Mouse (Mus musculus): Measurements from ENCODE around the gene Vangl2.

Vangl2 gene

GRCm38 (mm10) chr1:172007761-172008160, 20.5 kb downstream of the Vangl2 start:
- 98% methylated on average over 21 of the region's 21 CpGs for WGBS

GRCm38 (mm10) chr1:172001665-172002064, 26.6 kb downstream of the Vangl2 start:
- 57% methylated on average over 12 of the region's 12 CpGs for WGBS

- 52% methylated on average over 3 of the region's 3 CpGs for WGBS
These were observed 27.6 kb downstream of the Vangl2 start for GRCm38 (mm10) chr1:172000641-172001040.

GRCm38 (mm10) chr1:171998820-171999597, 29.2 kb downstream of the Vangl2 start:
- WGBS, result 92% methylated on average over 13 of the region's 13 CpGs

GRCm38 (mm10) chr1:171996701-171997100, 31.5 kb downstream of the Vangl2 start:
- WGBS, result 85% methylated on average over 7 of the region's 7 CpGs

- WGBS, result 69% methylated on average over 11 of the region's 11 CpGs
These were observed 33.1 kb downstream of the Vangl2 start for GRCm38 (mm10) chr1:171994918-171995715.

GRCm38 (mm10) chr1:171994501-171994900, 33.7 kb downstream of the Vangl2 start:
- WGBS, result 82% methylated on average over 2 of the region's 2 CpGs

- 33% methylated on average over 4 of the region's 4 CpGs for WGBS
These were observed 35.2 kb downstream of the Vangl2 start for GRCm38 (mm10) chr1:171992901-171993530.

- WGBS, result 89% methylated on average over 2 of the region's 2 CpGs
These were observed 36.4 kb downstream of the Vangl2 start for GRCm38 (mm10) chr1:171991883-171992282.

GRCm38 (mm10) chr1:171984121-171984520, 44.1 kb downstream of the Vangl2 start:
- WGBS, result 100% methylated on average over 1 of the region's 1 CpGs

GRCm38 (mm10) chr1:171983372-171984001, 44.8 kb downstream of the Vangl2 start:
- 56% methylated on average over 3 of the region's 3 CpGs for WGBS

GRCm38 (mm10) chr1:171982740-171983139, 45.5 kb downstream of the Vangl2 start:
- 81% methylated on average over 4 of the region's 4 CpGs for WGBS

- WGBS, result 73% methylated on average over 5 of the region's 5 CpGs
These were observed 46.1 kb downstream of the Vangl2 start for GRCm38 (mm10) chr1:171982170-171982569.

GRCm38 (mm10) chr1:171979969-171980730, 48.1 kb downstream of the Vangl2 start:
- WGBS, result 63% methylated on average over 13 of the region's 13 CpGs

GRCm38 (mm10) chr1:171977891-171978290, 50.4 kb downstream of the Vangl2 start:
- 93% methylated on average over 2 of the region's 2 CpGs for WGBS

- WGBS, result 83% methylated on average over 14 of the region's 14 CpGs
These were observed 51.3 kb downstream of the Vangl2 start for GRCm38 (mm10) chr1:171976826-171977539.

GRCm38 (mm10) chr1:171975831-171976230, 52.4 kb downstream of the Vangl2 start:
- 48% methylated on average over 4 of the region's 4 CpGs for WGBS

- WGBS, result 84% methylated on average over 9 of the region's 9 CpGs
These were observed 52.9 kb downstream of the Vangl2 start for GRCm38 (mm10) chr1:171975377-171975776.

GRCm38 (mm10) chr1:171974361-171974760, 53.9 kb downstream of the Vangl2 start:
- 95% methylated on average over 2 of the region's 2 CpGs for WGBS

GRCm38 (mm10) chr1:171970854-171971586, 57.2 kb downstream of the Vangl2 start:
- WGBS, result 74% methylated on average over 10 of the region's 10 CpGs

Measured in cerebral cortex, adult 2 months (tissue).